Mouse (Mus musculus) left cerebral cortex, adult 11 months (tissue): ENCODE results near the gene Nfat5.

Source experiments
- DNase-seq: peaks from one replicate; pipeline ENCODE4 v3.0.0; 2022; ENCODE audit warnings: low spot score

Nfat5 gene

DNA sequence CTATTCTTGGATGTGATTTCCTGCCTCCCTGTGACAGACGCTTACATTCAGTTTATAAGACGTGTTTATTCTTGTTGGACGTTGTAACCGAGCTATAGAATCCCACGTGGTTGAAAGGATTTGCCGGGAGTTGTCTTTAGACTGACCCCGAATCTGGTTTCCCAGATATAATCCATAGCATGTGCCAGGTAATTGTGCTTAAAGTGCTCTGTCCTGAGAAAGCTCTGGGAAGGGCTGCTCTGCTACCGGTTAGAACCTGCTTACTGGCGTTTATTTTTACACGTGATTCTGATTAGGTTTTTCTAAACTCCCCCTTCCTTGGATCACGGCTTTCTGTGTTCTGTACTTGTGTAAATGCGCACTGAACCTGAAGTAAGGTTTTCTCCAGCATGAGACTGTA lies 104.4 kb downstream of the Nfat5 start:
- no peak for DNase-seq

GRCm38 (mm10) chr8:107399495-107399894 lies 106.2 kb downstream of the Nfat5 start:
- DNase-seq: no peak

- DNase-seq: no peak
Observed at GRCm38 (mm10) chr8:107401866-107402265, 108.6 kb downstream of the Nfat5 start.

GRCm38 (mm10) chr8:107403038-107403781 lies 109.9 kb downstream of the Nfat5 start, which contains the start of gene Nqo1:
Gene Nqo1, minus strand, starts transcription at chr8:107403206.
- peak; percentile 50 for DNase-seq

DNA sequence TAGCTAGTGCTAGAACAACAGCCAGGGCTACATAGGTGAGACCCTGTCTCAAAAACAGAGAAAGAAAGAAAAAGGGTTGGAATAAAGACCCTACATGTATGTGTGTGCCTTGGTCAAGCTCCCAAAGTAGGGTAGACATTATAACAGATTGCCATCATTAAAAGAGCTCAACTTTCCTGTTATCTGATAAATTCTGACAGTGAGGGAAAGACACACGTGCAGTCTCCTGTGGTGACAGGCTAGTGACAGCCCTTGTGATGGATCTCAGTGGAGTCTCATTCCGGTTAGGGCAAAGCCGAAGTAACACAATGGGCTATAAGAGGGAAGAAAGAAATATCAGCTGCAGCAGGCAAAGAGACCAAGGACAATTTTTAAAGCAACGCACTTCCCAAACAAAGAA lies 110.8 kb downstream of the Nfat5 start:
- DNase-seq: no peak

DNA sequence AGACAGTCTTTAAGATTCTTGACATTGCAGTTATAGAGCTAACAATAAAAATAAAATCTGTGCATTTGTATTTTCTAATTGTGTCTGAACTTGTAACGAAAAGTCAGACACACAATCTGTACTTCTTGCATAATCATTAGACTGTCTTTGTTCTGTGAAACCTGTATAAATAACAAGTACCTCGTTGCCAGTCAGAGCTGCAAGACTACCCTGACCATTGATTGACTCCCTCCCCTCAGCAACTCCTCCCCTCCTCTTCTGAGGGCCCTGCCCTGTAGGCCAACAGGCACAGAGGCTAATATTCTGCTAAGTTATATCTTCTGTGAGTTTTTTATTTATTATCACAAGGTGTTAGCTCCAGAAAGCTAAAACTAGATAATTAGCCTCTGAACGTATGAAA lies 112.7 kb downstream of the Nfat5 start:
- DNase-seq: no peak

DNA sequence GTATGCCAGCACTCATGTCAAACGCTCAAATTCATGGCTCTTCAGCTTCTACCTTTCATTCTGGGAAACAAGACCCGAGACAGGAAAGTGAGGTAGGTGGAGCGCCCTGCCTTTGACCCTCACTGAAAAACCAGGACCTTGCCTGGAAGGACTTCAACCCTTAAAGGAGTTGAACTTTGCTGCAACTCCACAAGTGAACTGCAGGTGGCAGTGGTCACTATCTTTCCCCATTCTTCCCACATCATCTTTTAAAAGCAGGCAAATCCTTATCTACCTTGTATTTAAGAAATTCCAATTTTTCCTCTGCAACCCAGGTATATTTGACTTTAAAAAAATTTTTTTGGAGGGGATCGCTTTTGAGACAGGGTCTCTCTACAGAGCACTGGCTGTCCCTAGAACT lies 118.1 kb downstream of the Nfat5 start:
- no peak for DNase-seq

DNA sequence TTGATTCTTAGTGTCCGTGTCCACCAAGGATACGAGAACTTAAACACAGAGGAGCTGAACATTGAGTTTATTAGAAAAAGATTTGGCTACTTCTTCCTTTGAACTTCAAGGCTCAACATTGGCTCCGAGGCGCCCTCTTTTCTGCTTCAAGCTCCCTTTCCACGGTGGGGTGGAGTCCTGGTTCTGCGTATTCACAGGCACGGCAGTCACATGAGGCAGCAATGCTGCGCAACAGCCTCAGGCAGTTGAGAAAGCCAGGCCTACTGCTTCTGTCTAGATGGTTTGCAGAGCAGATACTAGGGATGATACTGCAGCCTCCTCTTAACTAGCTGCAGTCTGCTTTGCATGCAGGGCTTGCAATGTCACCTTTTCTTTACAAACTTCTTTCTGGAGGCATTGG lies 119.3 kb downstream of the Nfat5 start:
- no peak for DNase-seq

- no peak for DNase-seq
Observed at GRCm38 (mm10) chr8:107413881-107414280, 120.6 kb downstream of the Nfat5 start.

- no peak for DNase-seq
Observed at GRCm38 (mm10) chr8:107417001-107417400, 123.7 kb downstream of the Nfat5 start.

- no peak for DNase-seq
Observed at GRCm38 (mm10) chr8:107424176-107424575, 130.9 kb downstream of the Nfat5 start.

- DNase-seq: peak; percentile 95
Observed at GRCm38 (mm10) chr8:107424597-107425229, 131.4 kb downstream of the Nfat5 start, which contains the start of gene Nob1. Gene Nob1, minus strand, starts transcription at chr8:107425051.

DNA sequence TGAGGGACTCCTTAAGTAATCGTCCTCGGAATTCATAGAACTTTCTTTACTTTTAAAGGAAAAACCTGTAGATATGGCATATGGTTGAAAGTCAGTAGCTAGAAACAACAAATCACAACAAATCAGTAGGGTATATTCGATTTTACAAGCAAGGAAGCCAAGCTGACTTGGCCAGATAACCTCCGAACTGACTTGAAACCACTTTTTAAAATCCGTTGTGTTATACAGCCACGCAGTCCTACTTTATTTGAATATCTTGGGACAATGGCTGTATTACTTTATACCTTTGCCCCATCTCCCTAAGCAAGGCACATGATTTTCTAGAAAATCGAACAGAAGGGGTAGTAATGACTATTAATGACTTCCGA lies 131.9 kb downstream of the Nfat5 start:
- DNase-seq: no peak
